Mouse (Mus musculus): Measurements from ENCODE around the gene Fam118b. TPM values are rescaled to one million over a fixed set of nuclear protein-coding genes. Genes with fewer than 3 reads are reported as not detected.

Gene Fam118b
- total and polyA plus RNA-seq, 3 experiments, result 13.8 to 15.9 (median 15.2) TPM

DNA sequence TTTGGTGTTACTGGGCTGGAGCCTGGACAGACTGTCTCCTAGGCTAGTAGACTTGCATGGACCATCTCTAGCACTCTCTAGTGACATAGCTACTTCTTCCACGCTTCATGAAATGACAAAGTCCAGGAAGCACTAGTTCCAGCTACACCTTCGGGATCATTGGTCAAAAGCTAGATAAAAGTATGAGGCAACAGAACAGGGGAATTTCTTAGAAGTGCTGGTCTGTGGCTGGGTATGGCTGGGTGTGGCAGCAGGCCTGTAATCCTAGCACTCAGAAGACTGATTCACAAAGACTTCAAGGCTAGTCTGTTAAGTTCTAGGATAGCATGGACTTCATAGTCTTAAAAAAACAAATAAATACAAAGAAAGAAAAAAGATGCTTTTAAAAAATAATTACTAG, 4.2 kb downstream of the Fam118b start:
- H3K79me2 ChIP-seq (replicated peaks; ENCODE audit: control insufficient read depth, insufficient read depth, low read length), result peaks cover 2% of the 10 kb centered on the region; the same call in 1 of the 2 replicates
- H3K27ac ChIP-seq, result no peak overlapping the region
- intact Hi-C loops (cut with DNase I), result no loop called here
- H3K4me1 ChIP-seq (ENCODE audit: control insufficient read depth, insufficient read depth, low read length), result peaks cover 3% of the 10 kb centered on the region
- DNase-seq, result no peak
- peaks cover 5% of the 10 kb centered on the region for H3K36me3 ChIP-seq (ENCODE audit: control insufficient read depth, insufficient read depth, low read length)
- no peak overlapping the region for H3K4me3 ChIP-seq
- 85% methylated on average over 2 of the region's 2 CpGs for WGBS
- no peaks in the 10 kb centered on the region for H3K27me3 ChIP-seq (ENCODE audit: control insufficient read depth, insufficient read depth, low read length)
- TF ChIP-seq EP300 (IDR thresholded peaks at IDR 0.05; ENCODE audit: insufficient read depth, low read depth, low read length), result no peak
- H3K9ac ChIP-seq (ENCODE audit: low read depth, low read length), result no peak overlapping the region

DNA sequence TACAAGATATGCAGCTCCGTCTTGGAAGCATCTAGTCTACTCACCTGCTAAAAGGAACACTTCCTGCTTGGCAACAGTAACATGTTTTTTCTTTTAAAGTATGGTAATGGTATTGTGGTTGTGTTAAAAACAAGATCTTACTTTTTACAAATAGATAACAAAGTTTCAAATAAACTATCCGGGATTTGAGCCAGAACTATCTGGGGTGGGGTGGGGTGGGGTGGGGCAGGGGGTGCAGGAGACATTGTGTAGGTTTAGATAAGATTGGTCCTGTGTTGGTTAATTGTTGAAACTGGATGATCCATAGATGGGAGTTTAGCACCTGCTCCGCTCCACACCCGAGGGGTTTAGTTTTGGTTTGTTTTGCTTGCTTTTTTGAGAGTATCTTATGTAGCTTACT, 5.2 kb downstream of the Fam118b start:
- 56% methylated on average over 4 of the region's 4 CpGs for WGBS
- Histone ChIP-seq H3K79me2 (replicated peaks; ENCODE audit: control insufficient read depth, insufficient read depth, low read length) (peaks cover 2% of the 10 kb centered on the region; the same call in 1 of the 2 replicates), H3K36me3 (ENCODE audit: control insufficient read depth, insufficient read depth, low read length) (peaks cover 5% of the 10 kb centered on the region), H3K27ac (no peak overlapping the region), H3K9ac (ENCODE audit: low read depth, low read length) (no peak overlapping the region), H3K4me1 (ENCODE audit: control insufficient read depth, insufficient read depth, low read length) (no peaks in the 10 kb centered on the region), H3K27me3 (ENCODE audit: control insufficient read depth, insufficient read depth, low read length) (no peaks in the 10 kb centered on the region), H3K4me3 (no peak overlapping the region)
- intact Hi-C loops (cut with DNase I), result no loop called here
- no peak for DNase-seq
- TF ChIP-seq EP300 (IDR thresholded peaks at IDR 0.05; ENCODE audit: insufficient read depth, low read depth, low read length) (no peak), CTCF (IDR thresholded peaks at IDR 0.05) (no peak), POLR2A (IDR thresholded peaks at IDR 0.05; ENCODE audit: insufficient read depth, low read depth, low read length) (no peak)

DNA sequence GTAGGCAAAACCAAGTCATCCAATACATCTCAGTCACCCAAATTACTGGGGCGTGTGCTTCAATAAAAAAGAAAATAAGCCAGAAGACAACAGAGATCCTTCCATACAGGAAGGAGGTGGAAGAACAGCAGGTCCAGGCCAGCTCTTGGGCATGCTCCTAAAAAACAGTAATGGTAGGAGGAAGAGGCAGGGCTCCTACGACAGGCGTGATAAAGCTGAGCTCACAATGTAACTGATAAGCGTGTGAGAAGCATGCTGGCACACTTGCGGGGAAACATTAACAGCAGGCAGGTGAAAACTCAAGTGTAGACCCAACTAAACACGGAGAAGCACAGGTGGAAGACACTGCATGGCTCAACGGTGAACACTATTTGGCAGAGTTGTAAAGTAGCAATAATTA, 10.2 kb downstream of the Fam118b start:
- no peaks in the 10 kb centered on the region; the same call in 1 of the 2 replicates for H3K79me2 ChIP-seq (replicated peaks; ENCODE audit: control insufficient read depth, insufficient read depth, low read length)
- H3K27ac ChIP-seq, result no peak overlapping the region
- H3K9ac ChIP-seq (ENCODE audit: low read depth, low read length), result no peak overlapping the region
- intact Hi-C loops (cut with DNase I), result no loop called here
- no peak for DNase-seq
- TF ChIP-seq EP300 (IDR thresholded peaks at IDR 0.05; ENCODE audit: insufficient read depth, low read depth, low read length), result no peak
- no peak for TF ChIP-seq POLR2A (IDR thresholded peaks at IDR 0.05; ENCODE audit: insufficient read depth, low read depth, low read length)
- TF ChIP-seq CTCF (IDR thresholded peaks at IDR 0.05), result no peak
- H3K4me1 ChIP-seq (ENCODE audit: control insufficient read depth, insufficient read depth, low read length), result no peaks in the 10 kb centered on the region
- no peak overlapping the region for H3K4me3 ChIP-seq
- 49% methylated on average over 7 of the region's 7 CpGs for WGBS
- H3K27me3 ChIP-seq (ENCODE audit: control insufficient read depth, insufficient read depth, low read length), result no peaks in the 10 kb centered on the region
- H3K36me3 ChIP-seq (ENCODE audit: control insufficient read depth, insufficient read depth, low read length), result no peaks in the 10 kb centered on the region; the same call in 1 of the 2 replicates

DNA sequence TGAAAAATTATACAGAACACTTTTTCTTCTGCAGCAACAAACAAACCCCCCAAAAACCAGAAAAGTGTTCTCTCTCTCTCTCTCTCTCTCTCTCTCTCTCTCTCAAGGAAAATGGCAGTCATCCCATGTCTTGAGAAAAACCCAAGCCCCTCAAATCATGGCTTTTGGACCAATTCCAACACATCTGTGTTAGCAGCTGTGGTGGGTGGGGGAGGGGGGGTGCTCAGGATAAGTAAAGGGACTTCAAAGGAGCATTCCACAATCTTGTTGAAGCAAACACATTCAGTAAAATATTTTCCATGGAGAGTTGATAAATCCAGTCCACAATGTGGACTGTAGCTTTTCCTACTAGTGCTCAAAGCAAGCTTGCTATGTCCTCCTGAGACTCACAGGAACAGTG, 18.1 kb downstream of the Fam118b start:
- H3K79me2 ChIP-seq (replicated peaks; ENCODE audit: control insufficient read depth, insufficient read depth, low read length), result no peaks in the 10 kb centered on the region
- H3K27ac ChIP-seq, result no peak overlapping the region
- H3K27me3 ChIP-seq (ENCODE audit: control insufficient read depth, insufficient read depth, low read length), result no peaks in the 10 kb centered on the region
- no peak for DNase-seq
- intact Hi-C loops (cut with DNase I), result no loop called here
- H3K4me3 ChIP-seq, result no peak overlapping the region
- H3K4me1 ChIP-seq (ENCODE audit: control insufficient read depth, insufficient read depth, low read length), result no peaks in the 10 kb centered on the region
- no peak for TF ChIP-seq EP300 (IDR thresholded peaks at IDR 0.05; ENCODE audit: insufficient read depth, low read depth, low read length)
- TF ChIP-seq CTCF (IDR thresholded peaks at IDR 0.05), result no peak
- no peak for TF ChIP-seq POLR2A (IDR thresholded peaks at IDR 0.05; ENCODE audit: insufficient read depth, low read depth, low read length)
- H3K9ac ChIP-seq (ENCODE audit: low read depth, low read length), result no peak overlapping the region
- H3K36me3 ChIP-seq (ENCODE audit: control insufficient read depth, insufficient read depth, low read length), result no peaks in the 10 kb centered on the region

DNA sequence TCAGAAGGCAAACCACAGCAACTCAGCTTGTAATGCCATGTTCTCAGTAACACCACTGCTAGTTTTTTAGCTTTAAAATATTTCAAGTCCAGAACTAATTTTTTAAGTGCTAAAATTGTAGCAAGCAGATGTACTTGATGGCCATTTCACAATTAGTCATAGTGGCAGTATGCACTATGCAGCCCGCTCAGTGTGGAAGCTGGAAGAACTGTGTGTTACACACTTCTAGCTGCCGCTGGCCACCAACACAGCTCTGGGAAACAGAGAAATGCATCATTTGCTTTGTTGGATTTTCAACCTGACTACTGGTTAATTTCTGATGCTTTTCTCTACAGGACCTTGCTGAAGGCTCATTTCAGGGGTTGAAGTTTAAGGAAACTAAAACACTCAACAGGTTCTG, 20.2 kb downstream of the Fam118b start:
- Histone ChIP-seq H3K27me3 (ENCODE audit: control insufficient read depth, insufficient read depth, low read length) (no peaks in the 10 kb centered on the region), H3K4me3 (no peak overlapping the region), H3K36me3 (ENCODE audit: control insufficient read depth, insufficient read depth, low read length) (no peaks in the 10 kb centered on the region), H3K79me2 (replicated peaks; ENCODE audit: control insufficient read depth, insufficient read depth, low read length) (no peaks in the 10 kb centered on the region), H3K9ac (ENCODE audit: low read depth, low read length) (no peak overlapping the region), H3K27ac (no peak overlapping the region), H3K4me1 (ENCODE audit: control insufficient read depth, insufficient read depth, low read length) (no peaks in the 10 kb centered on the region)
- WGBS, result 96% methylated on average over 2 of the region's 2 CpGs
- intact Hi-C loops (cut with DNase I), result no loop called here
- DNase-seq, result no peak
- TF ChIP-seq CTCF (IDR thresholded peaks at IDR 0.05), result no peak
- no peak for TF ChIP-seq EP300 (IDR thresholded peaks at IDR 0.05; ENCODE audit: insufficient read depth, low read depth, low read length)
- no peak for TF ChIP-seq POLR2A (IDR thresholded peaks at IDR 0.05; ENCODE audit: insufficient read depth, low read depth, low read length)

DNA sequence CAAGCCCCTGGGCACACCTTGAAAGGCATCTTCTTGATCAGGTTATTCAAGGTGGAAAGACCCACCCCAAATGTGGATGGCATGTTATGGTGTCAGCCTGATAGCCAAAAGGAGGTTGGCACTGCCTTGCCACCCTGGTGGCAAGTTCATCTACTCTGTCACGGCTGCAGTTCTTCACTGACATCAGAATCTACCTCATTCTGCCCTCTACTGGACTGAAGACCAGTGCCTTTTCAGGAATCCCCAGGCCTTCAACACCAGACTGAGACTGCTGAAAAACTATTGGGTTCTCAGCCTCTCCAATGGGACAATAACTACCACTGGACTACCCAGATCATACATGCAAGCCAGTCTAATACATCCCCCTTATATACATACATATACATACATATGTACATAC, 27.9 kb downstream of the Fam118b start:
- intact Hi-C loops (cut with DNase I), result no loop called here

More for the DNA sequence above, 27.9 kb downstream of the Fam118b start:
- 72% methylated on average over 1 of the region's 1 CpGs for WGBS
- TF ChIP-seq CTCF (IDR thresholded peaks at IDR 0.05) (peak; percentile 30), EP300 (IDR thresholded peaks at IDR 0.05; ENCODE audit: insufficient read depth, low read depth, low read length) (no peak)
- Histone ChIP-seq H3K4me1 (ENCODE audit: control insufficient read depth, insufficient read depth, low read length) (no peaks in the 10 kb centered on the region; the same call in 1 of the 2 replicates), H3K79me2 (replicated peaks; ENCODE audit: control insufficient read depth, insufficient read depth, low read length) (no peaks in the 10 kb centered on the region), H3K27me3 (ENCODE audit: control insufficient read depth, insufficient read depth, low read length) (no peaks in the 10 kb centered on the region), H3K27ac (no peak overlapping the region), H3K9ac (ENCODE audit: low read depth, low read length) (no peak overlapping the region), H3K36me3 (ENCODE audit: control insufficient read depth, insufficient read depth, low read length) (peaks cover 6% of the 10 kb centered on the region), H3K4me3 (no peak overlapping the region)
- no peak for DNase-seq
